Mouse (Mus musculus) hindbrain, embryonic 15.5 days (tissue): Measurements from ENCODE around the gene Acnat2. TPM values are rescaled to one million over a fixed set of nuclear protein-coding genes. Genes with fewer than 3 reads are reported as not detected.
"Not testable (repeated sequence)": the region's sequence is repeated elsewhere in the genome, so short reads cannot be mapped to it uniquely, and the experiment has no call there.

Experiments used
- ATAC-seq: fragments of 200-750 bp; cut with Nextera tagmentation; 2 replicates; pipeline ENCODE4 v1.8.0; 2017; ENCODE audit warnings: low read depth, moderate number of reproducible peaks, moderate TSS enrichment; ENCODE audit not compliant: low FRiP score
- H3K27ac ChIP-seq: fragments of 300-500 bp; sonication (generic); replicated peaks from 2 replicates; pipeline ENCODE4 v1.5.1; 2015; ENCODE audit warnings: mild to moderate bottlenecking, inconsistent platforms
- H3K27me3 ChIP-seq: fragments of 300-500 bp; sonication (generic); 2 replicates; pipeline ENCODE4 v1.6.1; 2015; ENCODE audit warnings: control low read depth, inconsistent platforms
- H3K36me3 ChIP-seq: fragments of 300-500 bp; sonication (generic); 2 replicates; pipeline ENCODE4 v1.6.1; 2015; ENCODE audit warnings: control low read depth, inconsistent platforms
- H3K4me1 ChIP-seq: fragments of 300-500 bp; sonication (generic); replicated peaks from 2 replicates; pipeline ENCODE4 v1.6.1; 2015; ENCODE audit warnings: control low read depth, inconsistent platforms
- H3K4me2 ChIP-seq: fragments of 300-500 bp; sonication (generic); 2 replicates; pipeline ENCODE4 v1.6.1; 2015; ENCODE audit warnings: moderate library complexity, mild to moderate bottlenecking, inconsistent platforms
- H3K4me3 ChIP-seq: fragments of 300-500 bp; sonication (generic); 2 replicates; pipeline ENCODE4 v1.5.1; 2015; ENCODE audit warnings: mild to moderate bottlenecking, inconsistent platforms
- H3K9ac ChIP-seq: fragments of 300-500 bp; sonication (generic); 2 replicates; pipeline ENCODE4 v1.6.1; 2015; ENCODE audit warnings: inconsistent platforms
- H3K9me3 ChIP-seq: fragments of 300-500 bp; sonication (generic); 2 replicates; pipeline ENCODE4 v1.6.1; 2016; ENCODE audit warnings: control low read depth, inconsistent platforms
- WGBS: fragments of 180-500 bp; shearing (Covaris S2); methylation state at CpG from one replicate; pipeline ENCODE4 v1.1.7; 2015; 5-methylcytosine and 5-hydroxymethylcytosine counted together
- polyA plus RNA-seq: library from polyadenylated mRNA; unstranded; fragments of >200 nt; fragmentation: Nextera tagmentation; extraction: Ambion mirVana; gene quantifications from 2 replicates; pipeline ENCODE4 v1.2.1, GENCODE M21; 2015

Gene Acnat2
- polyA plus RNA-seq, 1 experiment from 2014 or later, result not detected

GRCm38 (mm10) chr4:49348001-49348400 lies 60.0 kb downstream of the Acnat2 start:
- H3K27ac ChIP-seq, H3K27me3 ChIP-seq, H3K36me3 ChIP-seq, H3K4me1 ChIP-seq, H3K9ac ChIP-seq, H3K4me2 ChIP-seq, ATAC-seq, H3K4me3 ChIP-seq, H3K9me3 ChIP-seq: not testable (repeated sequence)
- 80% methylated on average over 1 of the region's 1 CpGs for WGBS

GRCm38 (mm10) chr4:49340091-49340490 lies 67.9 kb downstream of the Acnat2 start:
- H3K4me3 ChIP-seq, H3K27me3 ChIP-seq, H3K9ac ChIP-seq, H3K4me1 ChIP-seq, ATAC-seq, H3K27ac ChIP-seq, H3K9me3 ChIP-seq, H3K36me3 ChIP-seq, H3K4me2 ChIP-seq: not testable (repeated sequence)
- 87% methylated on average over 3 of the region's 3 CpGs for WGBS

DNA sequence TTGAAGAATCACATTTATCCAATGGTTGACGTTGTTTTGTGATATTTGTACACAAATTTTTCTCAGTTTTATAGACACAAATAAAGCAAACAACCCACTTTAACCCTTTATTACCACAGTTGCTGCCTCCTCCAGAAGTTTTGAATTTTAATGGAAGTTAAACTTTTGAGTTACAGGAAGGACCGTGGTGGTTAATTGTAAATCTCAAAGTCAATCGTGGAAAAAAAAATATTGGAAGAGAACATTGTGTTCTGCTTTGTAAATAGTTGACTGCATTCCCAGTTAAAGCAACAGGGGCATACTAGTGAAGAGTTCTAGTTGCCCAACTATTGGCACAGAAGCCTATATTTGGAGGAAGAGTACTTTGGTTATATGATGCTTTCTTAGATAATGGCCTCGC lies 70.0 kb downstream of the Acnat2 start:
- H3K9ac ChIP-seq, H3K27me3 ChIP-seq, H3K4me3 ChIP-seq, H3K9me3 ChIP-seq, ATAC-seq, H3K36me3 ChIP-seq, H3K4me2 ChIP-seq, H3K27ac ChIP-seq, H3K4me1 ChIP-seq: not testable (repeated sequence)
- WGBS, result 90% methylated on average over 3 of the region's 4 CpGs

Other genes starting within 250 kb of the Acnat2 start
- gene Acnat1, start 65.8 kb upstream of the Acnat2 start, polyA plus RNA-seq, result not detected in 2 replicates
- not detected in 2 replicates for gene Baat, start 98.4 kb upstream of the Acnat2 start, polyA plus RNA-seq
- 72.5 and 72.9 TPM in 2 replicates for gene Mrpl50, start 112.9 kb upstream of the Acnat2 start, polyA plus RNA-seq
- gene Zfp189, start 113.0 kb upstream of the Acnat2 start, polyA plus RNA-seq, result 11.3 and 11.8 TPM in 2 replicates
- 0.43 and 0.47 TPM in 2 replicates for gene Aldob, start 141.4 kb upstream of the Acnat2 start, polyA plus RNA-seq
- 118 and 128 TPM in 2 replicates for gene Tmem246, start 189.7 kb upstream of the Acnat2 start, polyA plus RNA-seq
- 49.2 and 49.8 TPM in 2 replicates for gene Rnf20, start 223.9 kb upstream of the Acnat2 start, polyA plus RNA-seq